Mouse (Mus musculus) MEL (cell line): ENCODE data around the gene Gm10309.

Experiments
- CTCF ChIP-seq, 3 experiments: IDR thresholded peaks in 2 of 3; conservative IDR thresholded peaks in 1 of 3; 2 replicates each; pipeline ENCODE4 v1.5.1; 2011 to 2012; ENCODE audit warnings: low read length in 3 of 3, low read depth in 2 of 3, mild to moderate bottlenecking in 2 of 3, improper control_type of control experiment in 1 of 3, inconsistent platforms in 1 of 3, mixed read lengths in 1 of 3, moderate library complexity in 1 of 3; ENCODE audit not compliant: control insufficient read depth in 1 of 3, insufficient read depth in 1 of 3, poor library complexity in 1 of 3, severe bottlenecking in 1 of 3
- E2F4 ChIP-seq: IDR thresholded peaks from 2 replicates; pipeline ENCODE4 v1.6.1; 2011; ENCODE audit warnings: low read depth, low read length, improper control_type of control experiment, borderline replicate concordance
- EP300 ChIP-seq, 2 experiments: IDR thresholded peaks; 2 replicates each; pipeline ENCODE4 v1.6.1; 2011; ENCODE audit warnings: improper control_type of control experiment in 2 of 2, low read length in 2 of 2, low read depth in 1 of 2, mild to moderate bottlenecking in 1 of 2
- ETS1 ChIP-seq: IDR thresholded peaks from 2 replicates; pipeline ENCODE4 v1.6.1; 2012; ENCODE audit warnings: low read depth, mild to moderate bottlenecking, inconsistent platforms, low read length, improper control_type of control experiment, moderate library complexity
- HCFC1 ChIP-seq: IDR thresholded peaks from 2 replicates; pipeline ENCODE4 v1.6.1; 2012; ENCODE audit warnings: low read depth, mild to moderate bottlenecking, inconsistent platforms, low read length, improper control_type of control experiment, moderate library complexity
- MXI1 ChIP-seq: IDR thresholded peaks from 2 replicates; pipeline ENCODE4 v1.6.1; 2011; ENCODE audit warnings: mild to moderate bottlenecking, low read depth, low read length, improper control_type of control experiment
- NELFE ChIP-seq: IDR thresholded peaks from 2 replicates; pipeline ENCODE4 v1.6.1; 2011; ENCODE audit warnings: low read depth, low read length, improper control_type of control experiment
- POLR2A ChIP-seq, 2 experiments: IDR thresholded peaks; 2 replicates each; pipeline ENCODE4 v1.6.1; 2011 to 2012; ENCODE audit warnings: low read length in 2 of 2, mild to moderate bottlenecking in 2 of 2, control low read depth in 1 of 2, improper control_type of control experiment in 1 of 2, low read depth in 1 of 2, moderate library complexity in 1 of 2; ENCODE audit not compliant: control insufficient read depth in 1 of 2, insufficient read depth in 1 of 2, poor library complexity in 1 of 2
- RAD21 ChIP-seq: IDR thresholded peaks from 2 replicates; pipeline ENCODE4 v1.6.1; 2011; ENCODE audit warnings: mild to moderate bottlenecking, low read depth, low read length, improper control_type of control experiment
- TAL1 ChIP-seq: IDR thresholded peaks from 2 replicates; pipeline ENCODE4 v1.6.1; 2012; ENCODE audit warnings: mild to moderate bottlenecking, inconsistent platforms, low read length, moderate library complexity, mixed read lengths
- USF2 ChIP-seq, 2 experiments: IDR thresholded peaks; 2 replicates each; pipeline ENCODE4 v1.6.1; 2011 to 2012; ENCODE audit warnings: improper control_type of control experiment in 2 of 2, low read length in 2 of 2, borderline replicate concordance in 1 of 2, inconsistent platforms in 1 of 2, low read depth in 1 of 2, mild to moderate bottlenecking in 1 of 2; ENCODE audit not compliant: insufficient read depth in 1 of 2
- ZC3H11A ChIP-seq: IDR thresholded peaks from 2 replicates; pipeline ENCODE4 v1.6.1; 2012; ENCODE audit warnings: low read depth, mild to moderate bottlenecking, inconsistent platforms, low read length, improper control_type of control experiment
- ZKSCAN1 ChIP-seq: IDR thresholded peaks from 2 replicates; pipeline ENCODE4 v1.6.1; 2012; ENCODE audit warnings: low read depth, mild to moderate bottlenecking, inconsistent platforms, low read length, improper control_type of control experiment, moderate library complexity
- ZNF384 ChIP-seq: IDR thresholded peaks from 2 replicates; pipeline ENCODE4 v1.6.1; 2012; ENCODE audit warnings: low read depth, mild to moderate bottlenecking, inconsistent platforms, low read length, improper control_type of control experiment

GRCm38 (mm10) chr17:86525075-86525474 lies 20.0 kb upstream of the Gm10309 start:
- TF ChIP-seq CTCF (IDR thresholded peaks at IDR 0.05 in 2 of 3, conservative IDR thresholded peaks at IDR 0.05 in 1 of 3; ENCODE audit: control insufficient read depth in 1 of 3, insufficient read depth in 1 of 3, low read depth in 2 of 3, low read length in 3 of 3, poor library complexity in 1 of 3, severe bottlenecking in 1 of 3) (no peak), RAD21 (no peak), MXI1 (no peak), POLR2A (IDR thresholded peaks at IDR 0.05; ENCODE audit: control insufficient read depth in 1 of 2, insufficient read depth in 1 of 2, low read depth in 1 of 2, low read length in 2 of 2, poor library complexity in 1 of 2) (no peak), ZKSCAN1 (no peak), E2F4 (no peak), NELFE (no peak), ZC3H11A (no peak), ETS1 (no peak), EP300 (IDR thresholded peaks at IDR 0.05; ENCODE audit: low read depth in 1 of 2, low read length in 2 of 2) (no peak), USF2 (IDR thresholded peaks at IDR 0.05; ENCODE audit: borderline replicate concordance in 1 of 2, insufficient read depth in 1 of 2, low read depth in 1 of 2, low read length in 2 of 2) (no peak), ZNF384 (no peak), TAL1 (no peak), HCFC1 (no peak)
